Comparison of ENCODE assay signal across 21 mouse cellular contexts in the genomic region with DNA sequence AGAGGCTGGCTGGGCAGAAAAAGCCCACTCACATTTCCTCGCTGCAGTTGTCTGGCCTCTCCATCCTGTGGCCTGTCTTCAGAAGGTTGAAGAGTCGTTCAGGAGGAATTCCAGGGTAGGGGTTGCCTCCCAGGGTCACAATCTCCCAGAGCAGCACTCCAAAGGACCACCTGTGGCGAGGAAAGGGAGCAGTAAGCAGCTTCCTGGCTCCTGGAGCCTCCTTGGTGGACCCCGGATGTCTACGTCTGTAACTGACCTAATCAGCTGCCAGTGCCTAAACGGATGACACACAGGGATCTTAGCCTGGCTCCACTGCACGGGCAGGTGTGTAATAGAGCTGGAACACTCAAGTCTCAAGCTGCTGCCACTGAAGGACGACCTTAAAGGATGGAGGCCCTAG. TPM values are rescaled to one million over a fixed set of nuclear protein-coding genes. Genes with fewer than 3 reads are reported as not detected.
DNase-seq lines count a peak whose midpoint lies in the region; TF ChIP-seq lines count a peak whose summit lies in the region.
"Had no signal": no experiment of that assay in that cellular context is flagged by ENCODE, and none has a peak within 500 bp of the region (broad histone marks: within the 10 kb centered on the region; RNA-seq: fewer than 3 reads in every experiment).

No protein-coding gene starts in this region.

- no peak for TF ChIP-seq POLR2A in lung, adult 2 months (IDR thresholded peaks at IDR 0.05; ENCODE audit: borderline replicate concordance, extremely low read depth, low read depth, low read length)

- no peaks in the 10 kb centered on the region for H3K4me1 ChIP-seq in lung, adult 2 months (ENCODE audit: control insufficient read depth, insufficient read depth, low read length)
- H3K4me1 ChIP-seq: embryonic facial prominence, embryonic 13.5 days; embryonic facial prominence, embryonic 15.5 days; forebrain, embryonic 10.5 days; forebrain, embryonic 13.5 days had no signal

- 48% methylated on average over 8 of the region's 8 CpGs for WGBS in lung, adult 2 months

- peak; percentile 61 for DNase-seq in heart, adult 11 months
- no peak for DNase-seq in heart, postnatal 4 days
- DNase-seq in lung, adult 2 months = no peak
- DNase-seq in lung, adult 18-20 months = no peak
- DNase-seq: adrenal gland, adult 2 months; adrenal gland, postnatal 10 days; adrenal gland, postnatal 25 days; cerebellum, adult 11 months; cerebellum, adult 18-20 months; cerebellum, adult 8-10 months; cerebellum, adult 9-11 months; cerebellum, postnatal 14 days; cerebellum, postnatal 36 days; embryo, embryonic 11 days had no signal

- TF ChIP-seq CTCF in lung, adult 2 months (IDR thresholded peaks at IDR 0.05; ENCODE audit: insufficient read depth, low read length) = no peak

- peak overlapping the region; percentile 11 for H3K4me3 ChIP-seq in lung, adult 2 months (replicated peaks; ENCODE audit: extremely low read depth, low read depth, low read length)
- H3K4me3 ChIP-seq: embryonic facial prominence, embryonic 13.5 days; embryonic facial prominence, embryonic 15.5 days; erythroblast, embryonic 14.5 days; forebrain, embryonic 10.5 days; forebrain, embryonic 13.5 days had no signal

RNA-seq across cellular contexts. Expression of gene Csgalnact2, which starts 25.8 kb away (rescaled TPM):
- total RNA-seq in heart, postnatal 4 days (2021) = 10 to 100 TPM; 20.9 to 21.1 TPM
- polyA plus RNA-seq in lung, adult 2 months (2012; rRNA removed) = 8.0 and 10.7 TPM in 2 replicates

RNA-seq across cellular contexts. Expression of gene Ret, which starts 32.8 kb away (rescaled TPM):
- total RNA-seq in heart, postnatal 4 days (2021) = 1 to 10 TPM; 4.2 to 5.6 TPM
- polyA plus RNA-seq in lung, adult 2 months (2012; rRNA removed) = 1.6 and 1.8 TPM in 2 replicates
- total RNA-seq: common myeloid progenitor, adult 5-6 weeks; MEL had no signal
- polyA plus RNA-seq: erythroblast, embryonic 14.5 days had no signal
